Mouse (Mus musculus) gastrocnemius, adult 8-10 months (tissue): ENCODE results near the gene Slit3. TPM values are rescaled to one million over a fixed set of nuclear protein-coding genes. Genes with fewer than 3 reads are reported as not detected.

ENCODE experiments used
- DNase-seq, 2 experiments: peaks; one replicate each; pipeline ENCODE4 v3.0.0; 2022; ENCODE audit warnings: low spot score in 2 of 2
- total RNA-seq, 4 experiments: library from RNA; stranded (reverse); gene quantifications; 2 replicates each; pipeline ENCODE4 v1.2.4; 2022

Gene Slit3
- total RNA-seq, 4 experiments from 2014 or later = 5.1 to 11.7 (median 6.9) TPM

GRCm38 (mm10) chr11:35345696-35346480, 224.9 kb downstream of the Slit3 start:
- DNase-seq = no peak

GRCm38 (mm10) chr11:35348099-35348498, 227.1 kb downstream of the Slit3 start:
- DNase-seq = no peak

- DNase-seq = no peak
Observed at GRCm38 (mm10) chr11:35350968-35351367, 229.9 kb downstream of the Slit3 start.

- DNase-seq = no peak
Observed at GRCm38 (mm10) chr11:35351376-35351775, 230.4 kb downstream of the Slit3 start.

- DNase-seq = no peak
Observed at GRCm38 (mm10) chr11:35355811-35356210, 234.8 kb downstream of the Slit3 start.

GRCm38 (mm10) chr11:35361071-35361470, 240.0 kb downstream of the Slit3 start:
- no peak for DNase-seq

GRCm38 (mm10) chr11:35362975-35363374, 242.0 kb downstream of the Slit3 start:
- DNase-seq = no peak

GRCm38 (mm10) chr11:35364469-35364868, 243.4 kb downstream of the Slit3 start:
- no peak for DNase-seq

- no peak for DNase-seq
Observed at GRCm38 (mm10) chr11:35365510-35365931, 244.5 kb downstream of the Slit3 start.

- DNase-seq = no peak
Observed at GRCm38 (mm10) chr11:35366611-35367010, 245.6 kb downstream of the Slit3 start.

GRCm38 (mm10) chr11:35367248-35367647, 246.2 kb downstream of the Slit3 start:
- no peak for DNase-seq

- no peak for DNase-seq
Observed at GRCm38 (mm10) chr11:35369964-35370363, 248.9 kb downstream of the Slit3 start.

GRCm38 (mm10) chr11:35370705-35371104, 249.7 kb downstream of the Slit3 start:
- DNase-seq = no peak

GRCm38 (mm10) chr11:35372410-35372809, 251.4 kb downstream of the Slit3 start:
- DNase-seq = no peak

GRCm38 (mm10) chr11:35375072-35375471, 254.0 kb downstream of the Slit3 start:
- no peak for DNase-seq

- DNase-seq = no peak
Observed at GRCm38 (mm10) chr11:35378802-35379201, 257.8 kb downstream of the Slit3 start.

GRCm38 (mm10) chr11:35379407-35379806, 258.4 kb downstream of the Slit3 start:
- no peak for DNase-seq

- no peak for DNase-seq
Observed at GRCm38 (mm10) chr11:35380766-35381165, 259.7 kb downstream of the Slit3 start.

- DNase-seq = no peak
Observed at GRCm38 (mm10) chr11:35385444-35385843, 264.4 kb downstream of the Slit3 start.

GRCm38 (mm10) chr11:35387826-35388225, 266.8 kb downstream of the Slit3 start:
- no peak for DNase-seq

GRCm38 (mm10) chr11:35388471-35388870, 267.4 kb downstream of the Slit3 start:
- DNase-seq = no peak

GRCm38 (mm10) chr11:35389341-35389740, 268.3 kb downstream of the Slit3 start:
- no peak for DNase-seq

GRCm38 (mm10) chr11:35389780-35390435, 268.9 kb downstream of the Slit3 start:
- DNase-seq = no peak
